Mouse (Mus musculus) olfactory bulb, adult 2 months (tissue): ENCODE measurements around the gene Cd24a.

Experiments
- CTCF ChIP-seq: fragments of 200-500 bp; IDR thresholded peaks from 2 replicates; pipeline ENCODE4 v1.5.1; 2012; ENCODE audit warnings: low read depth, mild to moderate bottlenecking, low read length, moderate library complexity; ENCODE audit not compliant: insufficient read depth
- POLR2A ChIP-seq: fragments of 200-500 bp; IDR thresholded peaks from 2 replicates; pipeline ENCODE4 v1.6.1; 2012; ENCODE audit warnings: mild to moderate bottlenecking, low read depth, low read length, moderate library complexity; ENCODE audit not compliant: insufficient read depth

DNA sequence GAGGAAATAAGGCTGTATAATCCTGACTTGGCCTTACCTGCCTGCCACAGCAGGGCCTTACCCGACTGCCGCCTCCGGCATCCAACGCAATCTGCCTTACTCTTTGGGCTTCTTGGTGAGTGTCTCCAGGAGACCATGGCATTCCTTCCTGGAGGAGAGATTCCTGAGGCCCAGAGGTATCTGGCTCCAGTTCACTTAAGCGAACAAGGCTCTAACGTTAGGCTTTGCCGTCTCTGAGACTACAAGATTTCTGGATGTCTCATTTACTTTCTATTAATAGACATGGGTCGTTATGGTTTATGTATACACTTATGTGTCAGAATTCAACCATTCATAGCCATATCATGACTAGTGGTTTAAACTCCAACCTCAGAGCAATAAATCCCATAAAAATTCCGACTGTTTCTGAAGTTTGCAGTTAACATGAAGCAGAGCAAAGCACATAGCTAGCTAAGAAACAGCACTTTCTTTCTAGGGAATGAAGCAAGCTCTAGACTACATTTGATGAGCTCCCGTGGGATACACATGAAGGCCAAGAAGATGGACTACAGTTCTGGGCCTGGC is 26.7 kb downstream of the Cd24a start:
- TF ChIP-seq POLR2A (no peak), CTCF (no peak)
